Mouse (Mus musculus): ENCODE data around the gene Nav2. TPM values are rescaled to one million over a fixed set of nuclear protein-coding genes. Genes with fewer than 3 reads are reported as not detected.
A peak's percentile ranks its signal among the peaks of the same experiment; 100 is the strongest.

The Nav2 gene
- total RNA-seq, 2 experiments from 2014 or later, result 77.4 to 100 TPM

DNA sequence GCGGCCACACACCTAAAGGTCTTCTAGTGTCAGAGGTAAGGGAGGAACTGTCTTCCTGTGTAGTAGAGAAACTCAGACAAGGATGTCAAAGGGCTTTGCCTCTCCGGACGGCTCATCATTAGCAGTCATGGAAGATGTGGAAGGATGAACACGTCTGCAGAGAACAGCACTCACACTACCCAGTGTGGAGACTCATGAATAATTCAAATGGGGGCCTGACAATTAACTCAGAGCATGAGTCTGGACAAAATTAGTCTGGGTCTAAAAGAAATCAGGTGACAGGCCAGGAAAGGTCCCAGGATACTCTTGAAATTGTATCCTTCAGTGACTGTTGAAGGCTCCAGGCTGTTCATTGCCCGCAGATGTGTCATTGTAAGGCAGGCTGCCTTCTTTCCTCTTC lies 17.5 kb upstream of the Nav2 start:
- no peak for DNase-seq

DNA sequence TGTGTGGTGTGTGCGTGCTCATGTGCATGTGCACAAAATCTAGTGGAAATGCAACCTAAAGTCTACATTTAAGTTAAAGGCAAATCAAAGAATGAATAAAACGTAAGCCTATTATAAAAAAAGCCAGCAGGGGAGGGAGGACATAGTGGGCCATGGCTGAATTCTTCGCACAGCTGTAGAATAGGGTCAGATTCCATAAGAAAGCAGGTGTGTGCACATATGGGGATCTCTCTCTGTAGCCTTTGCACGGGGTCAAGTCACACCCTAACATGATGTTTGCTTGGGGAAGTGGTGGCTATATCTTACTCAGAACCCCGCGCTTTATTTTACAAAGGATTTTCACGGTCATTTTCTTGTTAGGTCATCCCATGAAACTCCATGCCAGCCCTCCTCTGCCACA lies 15.4 kb upstream of the Nav2 start:
- DNase-seq, result no peak

DNA sequence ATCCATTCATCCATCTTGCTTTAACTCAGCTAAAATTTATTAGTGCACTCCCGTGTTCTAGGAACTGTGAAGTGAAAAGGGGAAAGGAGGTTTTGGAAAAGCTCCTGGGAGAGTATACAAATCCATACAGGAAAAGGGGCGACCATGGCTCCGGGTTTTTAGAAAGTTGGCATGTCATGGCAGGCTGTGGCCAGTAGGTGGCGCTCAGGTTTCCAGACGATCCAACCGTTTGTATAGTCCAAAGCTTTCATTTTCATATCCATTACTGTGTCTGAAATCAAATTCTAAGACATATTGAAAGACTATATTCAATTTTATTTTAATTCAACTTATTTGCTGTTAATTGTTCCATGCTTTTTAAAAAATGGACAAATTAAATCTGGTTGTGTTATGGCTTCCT lies 14.4 kb upstream of the Nav2 start:
- peak; percentile 62 to 71 for DNase-seq

DNA sequence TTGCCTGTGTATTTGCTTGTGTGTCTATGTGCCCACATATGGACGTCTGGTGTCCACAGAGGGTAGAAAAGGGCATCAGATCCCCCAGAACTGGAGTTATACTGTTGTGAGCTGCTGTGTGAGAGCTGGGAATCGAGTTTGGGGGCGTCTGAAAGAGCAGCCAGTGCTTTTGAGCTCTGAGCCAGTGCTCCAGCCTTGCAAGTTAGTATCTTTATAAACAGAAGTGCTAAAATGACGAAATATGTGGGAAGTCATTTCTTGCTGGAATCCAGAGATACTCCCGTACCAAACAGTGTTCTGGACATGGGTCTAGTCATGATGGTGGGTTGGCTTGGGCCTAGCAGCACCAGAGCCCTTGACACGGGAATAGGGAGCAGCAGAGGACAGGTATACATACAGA lies 13.8 kb upstream of the Nav2 start:
- DNase-seq, result no peak

DNA sequence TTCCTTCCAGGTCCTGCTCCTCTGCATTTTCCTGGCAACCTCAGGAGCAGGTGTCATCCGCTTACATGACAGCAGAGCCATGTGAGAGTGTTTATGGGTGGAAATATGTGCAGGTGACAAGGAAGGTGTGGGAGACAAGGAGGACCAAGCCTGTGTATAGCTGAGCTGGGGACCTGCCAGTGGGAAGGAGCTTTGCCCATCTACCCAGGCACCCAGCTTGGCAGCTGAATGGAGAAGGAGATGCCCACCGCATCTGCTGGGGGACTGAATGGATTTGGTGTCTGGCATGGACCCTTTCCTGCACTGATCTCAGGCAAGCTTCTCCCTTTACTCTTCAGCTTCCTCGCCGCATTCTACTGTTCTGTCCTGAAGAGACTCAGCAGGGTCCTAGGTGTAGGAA lies 13.0 kb upstream of the Nav2 start:
- no peak for DNase-seq

DNA sequence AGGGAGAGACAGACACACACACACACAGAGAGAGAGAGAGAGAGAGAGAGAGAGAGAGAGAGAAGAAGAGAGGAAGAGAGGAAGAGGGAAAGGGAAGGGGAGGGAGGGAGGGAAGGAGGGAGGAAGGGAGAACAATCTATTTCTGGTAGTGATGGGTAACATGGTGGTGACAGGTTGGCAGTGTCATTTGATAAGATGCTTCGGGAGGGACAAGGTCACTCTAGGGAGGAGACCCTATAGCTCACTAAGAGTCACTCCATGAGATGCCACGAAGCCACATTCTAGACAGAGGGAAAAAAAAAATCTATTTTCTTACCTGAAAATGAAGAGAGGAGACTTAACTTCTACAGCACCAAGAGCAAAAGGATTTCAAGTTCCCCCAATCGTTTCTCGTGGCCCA lies 12.5 kb upstream of the Nav2 start:
- no peak for DNase-seq

DNA sequence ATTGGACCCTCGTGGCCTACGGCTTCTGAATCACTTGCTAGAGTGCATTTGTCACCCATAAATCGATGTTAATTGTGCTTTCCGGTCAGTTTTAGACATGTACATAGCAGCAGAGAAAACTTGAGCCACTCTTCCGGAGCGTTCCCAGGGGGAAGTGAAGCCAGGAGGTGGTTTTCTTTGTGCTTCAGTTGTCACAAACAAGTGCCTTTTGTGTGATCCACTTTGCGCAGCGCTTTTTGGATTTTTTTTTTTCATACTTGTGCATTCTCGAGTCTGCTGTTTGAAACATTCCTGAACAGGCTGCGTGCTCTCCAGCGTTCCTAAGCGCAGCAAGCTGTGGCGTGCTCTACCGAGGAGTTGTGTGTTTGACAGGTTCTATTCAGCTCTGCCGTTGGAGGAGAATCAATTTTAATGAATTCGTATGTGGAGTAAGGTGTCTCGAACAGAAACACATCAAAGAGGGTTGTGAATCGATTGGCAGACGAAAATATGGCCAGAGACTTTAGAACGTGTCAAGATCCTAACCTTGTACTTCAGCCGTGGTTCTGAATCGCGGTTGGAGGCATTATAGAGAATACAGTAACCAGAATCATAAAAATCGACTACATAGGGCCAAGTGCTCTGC lies 10.9 kb upstream of the Nav2 start:
- no peak for DNase-seq

DNA sequence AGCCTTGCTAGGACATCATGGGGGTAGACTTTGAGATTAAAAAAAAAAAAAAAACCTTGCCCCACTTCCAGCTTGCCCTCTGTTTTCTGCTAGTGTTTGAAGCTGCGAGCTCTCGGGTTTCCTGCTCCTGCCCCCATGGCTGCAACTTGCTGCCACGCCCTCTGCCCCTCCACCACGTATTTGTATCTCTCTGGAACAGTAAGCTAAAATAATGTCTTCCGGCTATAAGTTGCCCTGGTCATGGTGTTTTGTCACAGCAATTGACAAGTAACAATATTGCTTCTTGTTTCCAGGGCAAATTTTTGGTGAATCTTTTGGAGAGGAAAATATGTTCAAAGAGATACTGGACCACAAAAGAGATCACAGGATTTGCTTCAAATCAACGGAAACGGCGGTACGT lies 10.1 kb upstream of the Nav2 start:
- DNase-seq, result no peak

DNA sequence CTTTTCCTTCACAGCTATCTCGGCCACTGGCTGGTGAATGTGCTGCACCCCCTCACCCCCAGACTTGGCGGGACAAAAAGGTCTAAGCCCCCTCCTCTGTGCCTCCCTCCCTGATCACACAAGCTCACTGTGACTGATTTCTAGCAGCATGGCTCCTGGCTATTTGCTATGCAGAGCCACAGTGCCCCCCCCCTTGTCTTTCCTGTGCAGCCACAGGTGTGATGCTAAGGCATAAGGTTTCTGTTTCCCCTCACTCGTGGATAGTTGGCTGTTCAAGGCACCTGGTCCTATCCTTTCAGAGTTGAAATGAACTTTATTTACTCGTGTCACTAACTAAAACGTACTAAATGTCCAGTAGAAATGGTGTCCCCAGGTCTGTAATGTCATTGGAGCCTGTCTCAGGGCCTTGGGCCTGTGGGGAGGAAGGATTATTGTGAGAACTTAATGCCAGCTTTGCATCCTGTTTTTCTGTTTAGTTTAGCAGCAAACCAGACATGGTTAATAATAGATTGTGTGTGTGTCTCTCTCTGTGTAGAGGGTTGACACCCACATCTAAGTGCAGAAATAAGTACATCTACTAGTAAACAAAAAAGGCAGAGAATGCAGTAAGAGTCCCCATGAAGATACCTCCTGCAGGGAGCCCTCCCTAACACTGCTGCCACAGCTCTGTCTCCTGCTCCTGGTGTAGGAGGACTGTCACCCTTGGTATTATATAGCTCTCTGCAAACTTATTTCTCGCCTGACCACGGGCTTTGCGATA lies 7.9 kb upstream of the Nav2 start:
- no peak for DNase-seq

DNA sequence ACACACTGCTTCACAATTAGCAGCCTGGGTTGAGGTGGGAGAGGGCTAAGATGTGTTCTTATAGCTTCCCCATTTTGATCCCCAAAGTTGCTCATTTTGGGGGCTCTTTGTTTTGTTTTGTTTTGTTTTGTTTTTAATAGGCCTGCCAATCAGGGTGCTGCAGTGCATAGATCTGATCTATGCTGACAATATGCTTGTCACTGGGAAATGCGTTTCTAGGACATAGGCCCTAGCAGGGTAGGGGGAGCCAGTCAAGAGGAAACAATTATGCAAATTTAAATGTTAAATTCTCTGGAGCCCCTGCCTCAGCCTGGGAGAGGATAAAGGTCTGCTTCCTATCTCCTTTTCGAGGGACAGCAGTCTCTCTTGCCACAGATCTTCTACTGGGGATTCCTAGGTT lies 6.1 kb upstream of the Nav2 start:
- no peak for DNase-seq

DNA sequence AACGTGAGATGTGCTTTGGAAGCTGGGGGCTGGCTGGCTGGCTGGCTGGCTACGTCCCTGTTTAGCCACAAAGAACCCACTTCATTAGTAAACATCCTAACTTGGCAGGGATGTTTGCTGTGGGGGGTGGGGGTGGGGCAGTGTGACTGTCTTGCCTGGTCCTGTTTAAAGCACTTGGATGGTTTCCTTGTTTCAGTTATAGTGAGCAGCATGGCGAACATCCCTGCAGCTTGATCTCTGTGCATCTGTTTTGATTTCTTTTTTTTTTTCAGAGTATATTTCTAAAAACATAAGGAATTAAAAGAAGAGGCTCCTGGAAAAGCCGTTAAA lies 791 bp downstream of the Nav2 start:
- no peak for DNase-seq

DNA sequence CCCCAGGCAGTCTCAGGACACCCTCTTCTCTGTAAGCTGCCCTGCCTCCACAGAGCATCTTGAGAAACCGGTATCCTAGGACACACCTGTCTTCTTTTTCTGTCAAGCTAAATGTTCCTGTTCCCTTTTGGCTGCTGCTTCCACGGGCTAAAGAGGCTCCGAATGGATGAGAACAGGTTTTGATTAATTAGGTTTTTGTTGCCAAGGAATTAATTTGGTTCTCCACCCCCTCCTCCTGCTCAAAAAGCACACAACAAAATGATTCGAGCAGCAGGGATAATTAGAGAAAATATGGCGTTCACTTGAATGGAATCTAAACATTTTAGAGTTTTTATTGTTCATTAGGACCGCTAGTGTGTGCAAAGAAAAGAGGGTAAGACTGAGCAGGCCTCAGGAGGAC lies 1.8 kb downstream of the Nav2 start:
- DNase-seq, result peak in 1 of 2 experiments; percentile 13

DNA sequence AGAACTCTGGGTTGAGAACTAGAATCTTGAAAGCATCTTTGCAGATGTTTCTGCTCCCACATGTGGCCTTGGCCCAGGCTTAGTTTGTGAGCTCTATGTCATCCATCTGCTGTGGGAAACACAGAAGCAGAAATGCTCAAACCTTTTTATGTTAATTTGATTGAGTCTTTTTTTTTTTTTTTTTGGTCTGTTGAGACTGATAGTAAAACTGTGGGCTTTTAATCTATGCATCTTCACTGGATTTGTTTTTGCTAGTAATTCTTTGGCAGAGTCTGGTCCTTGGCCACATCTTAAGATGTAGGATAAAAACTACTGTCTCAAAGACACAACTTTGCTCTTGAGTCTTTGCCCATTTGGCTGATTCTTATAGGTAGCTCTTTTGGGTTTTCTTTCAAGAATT lies 2.6 kb downstream of the Nav2 start:
- DNase-seq, result no peak

DNA sequence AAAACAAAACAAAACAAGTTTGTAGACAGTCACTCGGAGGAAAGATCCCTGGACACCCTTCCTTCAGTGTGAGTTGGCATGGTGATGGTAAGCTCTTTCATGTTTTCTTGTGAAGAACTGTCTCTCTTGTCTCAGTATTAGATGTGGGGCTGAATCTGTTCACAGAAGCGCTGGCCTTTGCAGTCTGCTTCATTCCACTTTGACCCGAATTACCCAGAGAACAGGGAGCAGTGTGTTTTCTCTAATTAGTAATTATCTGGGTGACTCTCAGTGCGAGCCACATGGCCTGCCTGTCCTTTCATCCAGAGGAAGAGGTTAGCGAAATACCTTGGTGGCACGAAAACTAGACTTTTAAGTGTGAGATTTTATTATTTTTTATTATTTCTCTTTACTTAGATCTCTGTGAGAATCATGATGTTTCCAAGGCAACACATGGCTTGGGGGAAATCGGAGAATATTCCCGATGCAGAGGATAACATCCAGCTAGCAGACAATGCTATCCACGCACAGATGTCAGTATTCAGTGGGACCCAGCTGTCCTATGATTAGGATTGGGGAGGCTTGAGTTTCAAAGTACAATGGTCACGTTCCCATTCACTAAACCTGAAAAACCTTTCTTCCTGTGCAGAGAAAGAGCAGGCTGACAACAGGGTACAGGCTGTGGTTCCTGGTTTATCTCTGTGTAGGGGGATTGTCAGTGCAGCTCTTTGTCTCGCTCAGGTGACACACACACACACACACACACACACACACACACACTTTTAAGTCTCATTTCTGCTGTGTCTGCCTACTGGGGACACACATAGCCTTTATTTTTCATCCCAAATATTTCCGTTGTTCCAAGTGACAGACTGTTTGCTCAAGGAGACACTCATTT lies 6.4 kb downstream of the Nav2 start:
- DNase-seq, result no peak

DNA sequence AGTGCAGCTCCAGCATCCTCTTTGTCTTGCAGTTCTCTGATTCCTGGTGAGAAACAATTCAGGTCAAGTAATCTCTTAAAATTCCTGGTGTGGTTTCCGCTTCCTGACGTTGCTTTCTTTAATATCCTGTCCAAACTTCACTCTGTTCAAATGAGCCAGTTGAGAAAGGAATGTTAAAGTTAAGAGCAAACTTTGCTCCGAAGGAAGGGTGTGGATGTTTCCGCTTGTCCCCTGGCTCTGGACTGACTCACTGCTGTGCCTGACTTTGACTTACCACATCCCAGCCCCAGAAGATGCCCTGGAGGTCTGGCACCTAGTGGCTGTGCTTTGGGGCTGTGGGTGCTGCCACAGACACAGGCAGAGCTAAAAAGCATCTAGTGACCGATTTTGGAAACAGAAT lies 8.9 kb downstream of the Nav2 start:
- no peak for DNase-seq

DNA sequence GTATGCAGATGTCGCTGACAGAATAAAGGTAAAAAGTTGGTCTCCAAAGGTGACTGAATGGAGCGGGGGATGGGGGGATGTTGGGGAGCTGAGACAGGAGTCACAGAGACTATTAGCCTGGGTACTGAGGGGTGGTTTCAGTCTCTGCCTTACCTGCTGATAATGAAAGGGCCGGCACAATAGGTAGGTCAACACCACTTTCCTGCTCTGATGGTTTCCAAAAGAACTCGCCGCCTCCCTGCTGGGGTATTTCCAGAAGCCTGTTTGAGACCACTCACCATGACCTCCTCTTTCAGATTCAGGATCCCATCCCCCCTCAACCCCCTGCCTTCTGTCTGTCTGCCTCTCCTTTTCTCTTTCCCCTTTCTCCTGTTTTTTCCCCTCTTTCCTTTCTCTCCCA lies 9.5 kb downstream of the Nav2 start:
- no peak for DNase-seq

DNA sequence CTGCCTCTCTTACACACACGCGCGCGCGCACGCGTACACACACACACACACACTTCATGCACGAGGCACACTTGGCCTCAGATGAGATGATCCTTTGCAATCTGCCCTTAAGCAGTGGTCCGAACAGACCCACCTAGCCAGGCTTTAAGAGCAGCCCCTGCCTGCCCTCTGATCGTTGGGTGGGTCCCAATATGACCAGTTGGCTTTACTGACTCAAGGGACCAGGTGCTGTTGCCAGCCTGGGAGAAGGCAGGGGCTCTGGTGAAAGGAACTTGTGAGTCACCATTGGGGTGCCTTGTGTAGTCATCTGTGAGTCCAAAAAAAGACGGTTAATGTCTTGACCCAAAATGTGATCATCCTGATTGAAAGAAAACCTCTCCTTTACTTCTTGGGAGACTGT lies 9.9 kb downstream of the Nav2 start:
- DNase-seq, result no peak

DNA sequence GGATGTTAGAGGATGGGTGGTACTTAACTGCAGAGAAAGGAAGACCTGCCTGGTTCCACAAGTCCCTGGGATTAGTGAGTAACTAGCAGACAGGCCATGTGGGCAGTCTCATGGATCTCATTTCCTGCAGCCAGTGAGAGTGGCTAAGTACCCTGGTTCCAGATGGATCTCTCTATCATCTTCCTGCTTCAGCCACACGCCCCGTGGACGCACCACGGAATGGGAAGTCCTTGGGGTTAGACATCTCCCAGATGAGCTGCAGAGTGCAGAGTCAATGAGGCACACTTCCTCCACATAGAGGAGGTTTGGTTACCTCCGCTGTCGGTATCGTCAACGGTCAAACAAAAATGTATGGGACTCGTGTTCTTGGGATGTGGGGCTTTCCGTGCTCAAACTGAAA lies 15.1 kb downstream of the Nav2 start:
- DNase-seq, result no peak

DNA sequence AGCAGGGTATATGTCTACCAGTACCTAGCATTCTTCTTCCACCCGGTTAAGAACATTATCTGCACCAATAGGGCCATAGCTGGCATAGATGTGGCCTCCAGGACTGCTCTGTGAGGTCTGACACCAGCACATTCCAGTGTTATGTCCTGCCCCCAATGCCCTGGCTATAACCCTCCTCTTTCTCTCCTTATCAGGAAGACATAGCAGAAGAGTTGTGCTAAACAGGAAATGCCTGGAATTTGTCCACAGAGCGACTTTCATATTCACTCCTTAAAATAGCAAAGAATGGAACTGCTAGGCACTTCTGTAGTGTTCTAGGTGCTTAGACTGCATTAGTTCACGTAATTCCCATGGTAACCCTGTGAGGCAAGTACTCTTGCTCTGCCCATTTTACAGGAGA lies 16.7 kb downstream of the Nav2 start:
- no peak for DNase-seq

DNA sequence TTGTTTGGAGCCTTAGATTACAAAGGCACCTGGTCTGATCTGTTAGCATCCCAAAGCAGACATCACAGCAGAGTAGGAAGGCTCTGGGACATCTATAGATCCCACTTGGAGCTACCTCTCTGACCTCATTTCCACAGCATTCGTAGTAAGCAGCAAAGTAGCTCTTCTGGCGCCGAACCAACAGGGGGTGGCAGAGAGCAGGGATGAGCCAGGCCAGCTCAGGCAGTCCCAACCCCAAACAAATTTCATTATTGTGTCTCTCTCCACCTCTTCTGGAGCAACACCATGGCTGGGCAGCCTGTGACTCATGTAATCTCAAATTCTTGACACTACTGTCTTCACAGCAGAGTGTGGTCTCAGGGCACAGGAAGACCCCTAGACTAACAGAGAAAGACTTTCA lies 19.8 kb downstream of the Nav2 start:
- peak; percentile 61 for DNase-seq

DNA sequence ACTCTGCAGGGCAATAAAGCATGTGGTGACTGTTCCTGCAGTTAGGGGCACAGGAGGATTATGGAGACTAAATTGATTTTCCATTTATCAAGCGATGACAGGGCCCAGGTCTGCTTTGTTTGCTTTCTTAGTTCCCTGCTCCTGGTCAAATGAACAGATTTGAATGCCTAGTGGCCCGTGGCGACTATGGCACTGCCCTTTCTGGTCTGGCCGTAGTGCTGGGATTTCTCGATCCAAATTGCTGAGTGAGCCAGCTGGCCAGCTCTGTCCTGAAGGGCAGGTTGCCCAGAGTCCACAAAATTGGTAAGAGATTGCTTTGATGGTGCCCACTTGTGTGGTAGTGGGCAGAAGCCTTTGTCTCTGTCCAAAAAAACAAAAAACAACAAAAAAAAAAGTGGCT lies 21.9 kb downstream of the Nav2 start:
- peak; percentile 41 to 54 for DNase-seq

DNA sequence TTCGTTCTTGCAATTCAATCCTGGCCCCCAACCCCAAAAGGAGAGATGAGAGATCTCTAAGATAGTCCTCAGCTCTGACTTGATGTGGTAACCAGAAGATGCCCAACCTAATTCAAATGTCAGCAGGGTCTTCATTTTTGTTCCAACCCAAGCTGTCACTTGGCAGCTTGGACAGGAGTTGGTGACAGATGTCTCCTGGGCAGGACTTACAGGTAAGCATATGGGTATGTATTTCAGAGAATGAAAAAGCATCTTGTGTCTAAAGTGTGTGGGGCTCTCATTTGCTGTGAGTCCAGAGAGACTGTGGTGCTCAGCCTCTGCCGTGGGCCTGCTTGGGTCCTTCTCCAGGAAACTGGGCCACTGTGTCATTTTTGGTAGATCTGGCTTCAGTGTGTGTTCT lies 23.6 kb downstream of the Nav2 start:
- no peak for DNase-seq

DNA sequence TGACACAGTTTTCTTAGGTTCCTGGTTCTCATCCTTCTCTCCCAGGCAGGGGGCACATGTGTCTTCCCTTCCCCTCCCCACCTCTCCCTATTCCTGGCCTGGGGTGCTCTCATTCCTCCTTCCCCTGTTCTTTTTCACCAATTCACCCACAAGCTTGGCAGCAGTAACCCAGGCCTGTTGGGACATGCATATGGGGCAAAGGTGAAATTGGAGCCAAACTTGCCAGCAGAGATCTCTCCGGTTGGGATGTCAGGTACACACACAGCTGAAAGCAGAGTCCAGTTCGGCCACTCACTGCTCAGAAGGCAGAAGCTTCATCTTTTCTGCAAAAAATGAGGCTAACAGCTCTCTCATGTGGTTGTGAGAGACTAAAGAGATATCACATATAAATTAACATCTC lies 26.3 kb downstream of the Nav2 start:
- DNase-seq, result no peak

DNA sequence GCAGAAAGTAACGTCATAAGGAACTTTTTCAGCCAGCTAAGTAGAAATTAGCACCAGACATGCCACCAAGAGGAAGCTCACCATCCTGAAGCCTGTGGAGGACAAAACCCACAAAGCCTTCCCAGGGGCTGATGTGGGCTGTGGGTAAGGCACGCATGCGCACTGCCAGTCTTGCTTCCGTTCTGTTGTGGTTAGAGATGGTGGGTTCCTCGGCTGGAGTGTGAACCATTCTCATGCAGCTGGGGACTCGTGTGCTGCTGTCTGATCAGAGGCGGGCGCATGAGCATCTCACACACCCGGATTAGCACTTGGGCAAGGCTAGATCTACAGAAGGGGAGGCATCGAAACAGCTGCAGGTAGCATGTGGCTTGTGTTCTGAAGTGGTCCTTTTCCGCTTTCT lies 29.0 kb downstream of the Nav2 start:
- no peak for DNase-seq
